Mouse (Mus musculus) lung, embryonic 16.5 days (tissue): ENCODE results near the gene Nfkbie. TPM values are rescaled to one million over a fixed set of nuclear protein-coding genes. Genes with fewer than 3 reads are reported as not detected.
A peak's percentile ranks its signal among the peaks of the same experiment; 100 is the strongest.

Source experiments
- ATAC-seq: fragments of 200-750 bp; cut with Nextera tagmentation; 2 replicates; pipeline ENCODE4 v1.8.0; 2017; ENCODE audit warnings: low read depth, mild to moderate bottlenecking, moderate library complexity
- H3K27ac ChIP-seq: fragments of 300-500 bp; sonication (generic); 2 replicates; pipeline ENCODE4 v1.5.1; 2014; ENCODE audit warnings: mild to moderate bottlenecking, control low read depth, low read length
- H3K27me3 ChIP-seq: fragments of 300-500 bp; sonication (generic); 2 replicates; pipeline ENCODE4 v1.6.1; 2014; ENCODE audit warnings: low read depth, low read length, mixed read lengths; ENCODE audit not compliant: control insufficient read depth, insufficient read depth
- H3K36me3 ChIP-seq: fragments of 300-500 bp; sonication (generic); 2 replicates; pipeline ENCODE4 v1.6.1; 2014; ENCODE audit warnings: low read length; ENCODE audit not compliant: control insufficient read depth, insufficient read depth
- H3K4me1 ChIP-seq: fragments of 300-500 bp; sonication (generic); replicated peaks from 2 replicates; pipeline ENCODE4 v1.6.1; 2014; ENCODE audit warnings: low read length, mixed read lengths; ENCODE audit not compliant: control insufficient read depth, insufficient read depth
- H3K4me2 ChIP-seq: fragments of 300-500 bp; sonication (generic); 2 replicates; pipeline ENCODE4 v1.6.1; 2014; ENCODE audit warnings: low read depth, low read length, control low read depth
- H3K4me3 ChIP-seq: fragments of 300-500 bp; sonication (generic); 2 replicates; pipeline ENCODE4 v1.5.1; 2014; ENCODE audit warnings: mild to moderate bottlenecking, low read length, control low read depth
- H3K9ac ChIP-seq: fragments of 300-500 bp; sonication (generic); 2 replicates; pipeline ENCODE4 v1.6.1; 2014; ENCODE audit warnings: low read length, control low read depth
- H3K9me3 ChIP-seq: fragments of 300-500 bp; sonication (generic); 2 replicates; pipeline ENCODE4 v1.6.1; 2016; ENCODE audit warnings: low read length; ENCODE audit not compliant: control insufficient read depth
- WGBS: fragments of 180-500 bp; shearing (Covaris S2); extraction: QIAGEN DNeasy Blood & Tissue Kit; methylation state at CpG from one replicate; pipeline ENCODE4 v1.1.7; 2014; 5-methylcytosine and 5-hydroxymethylcytosine counted together
- polyA plus RNA-seq: library from polyadenylated mRNA; unstranded; fragments of >200 nt; fragmentation: Nextera tagmentation; extraction: Ambion mirVana; gene quantifications from 2 replicates; pipeline ENCODE4 v1.2.1, GENCODE M21; 2015

Gene Nfkbie
- polyA plus RNA-seq, 1 experiment from 2014 or later = 3.1 TPM

- 0 out of 2 replicates have a peak, but pooled peaks cover 2% of the 10 kb centered on the region for H3K27me3 ChIP-seq
- H3K4me3 ChIP-seq = no peak overlapping the region
- H3K9ac ChIP-seq = no peak overlapping the region
- no peaks in the 10 kb centered on the region for H3K36me3 ChIP-seq
- no peak overlapping the region for H3K27ac ChIP-seq
- 85% methylated on average over 3 of the region's 3 CpGs for WGBS
- peaks cover 3% of the 10 kb centered on the region; the same call in 1 of the 2 replicates for H3K9me3 ChIP-seq
- ATAC-seq = no peak
- peaks cover 13% of the 10 kb centered on the region; the same call in 1 of the 2 replicates for H3K4me1 ChIP-seq
- no peak overlapping the region for H3K4me2 ChIP-seq
Observed at GRCm38 (mm10) chr17:45602984-45603383, 47.5 kb downstream of the Nfkbie start.

- H3K4me2 ChIP-seq = no peak overlapping the region
- no peaks in the 10 kb centered on the region for H3K36me3 ChIP-seq
- ATAC-seq = no peak
- no peak overlapping the region for H3K27ac ChIP-seq
- H3K27me3 ChIP-seq = no peaks in the 10 kb centered on the region
- no peak overlapping the region for H3K9ac ChIP-seq
- WGBS = 75% methylated on average over 15 of the region's 15 CpGs
- peaks cover 3% of the 10 kb centered on the region; the same call in 1 of the 2 replicates for H3K9me3 ChIP-seq
- 0 out of 2 replicates have a peak, but pooled peaks cover 5% of the 10 kb centered on the region for H3K4me1 ChIP-seq
- no peak overlapping the region for H3K4me3 ChIP-seq
Observed at GRCm38 (mm10) chr17:45606992-45607879, 51.7 kb downstream of the Nfkbie start.

- WGBS = 82% methylated on average over 4 of the region's 4 CpGs
- Histone ChIP-seq H3K9ac (no peak overlapping the region), H3K4me3 (no peak overlapping the region), H3K4me1 (0 out of 2 replicates have a peak, but pooled peaks cover 5% of the 10 kb centered on the region), H3K27me3 (no peaks in the 10 kb centered on the region), H3K9me3 (peaks cover 3% of the 10 kb centered on the region; the same call in 1 of the 2 replicates), H3K27ac (no peak overlapping the region), H3K36me3 (no peaks in the 10 kb centered on the region), H3K4me2 (no peak overlapping the region)
- no peak for ATAC-seq
Observed at GRCm38 (mm10) chr17:45608396-45608795, 52.9 kb downstream of the Nfkbie start.

- Histone ChIP-seq H3K9ac (no peak overlapping the region), H3K4me3 (no peak overlapping the region), H3K4me2 (no peak overlapping the region), H3K36me3 (no peaks in the 10 kb centered on the region), H3K27ac (peak overlapping the region; percentile 10), H3K27me3 (no peaks in the 10 kb centered on the region), H3K4me1 (0 out of 2 replicates have a peak, but pooled peaks cover 5% of the 10 kb centered on the region), H3K9me3 (peaks cover 3% of the 10 kb centered on the region; the same call in 1 of the 2 replicates)
- WGBS = 29% methylated on average over 5 of the region's 5 CpGs
- ATAC-seq = peak; percentile 71
Observed at GRCm38 (mm10) chr17:45610144-45610866, 54.8 kb downstream of the Nfkbie start.

GRCm38 (mm10) chr17:45612008-45612407 lies 56.5 kb downstream of the Nfkbie start:
- ATAC-seq = no peak
- no peak overlapping the region for H3K4me3 ChIP-seq
- no peak overlapping the region for H3K27ac ChIP-seq
- H3K4me2 ChIP-seq = no peak overlapping the region
- 0 out of 2 replicates have a peak, but pooled peaks cover 5% of the 10 kb centered on the region for H3K4me1 ChIP-seq
- H3K36me3 ChIP-seq = no peaks in the 10 kb centered on the region
- H3K27me3 ChIP-seq = no peaks in the 10 kb centered on the region
- 67% methylated on average over 8 of the region's 8 CpGs for WGBS
- no peak overlapping the region for H3K9ac ChIP-seq
- H3K9me3 ChIP-seq = peaks cover 3% of the 10 kb centered on the region; the same call in 1 of the 2 replicates

Other genes with a start within 250 kb of the Nfkbie start
- 58.9 and 60.1 TPM in 2 replicates for gene Cdc5l, start 122.0 kb upstream of the Nfkbie start, polyA plus RNA-seq
- 0.96 and 1.2 TPM in 2 replicates for gene Spats1, start 80.3 kb upstream of the Nfkbie start, polyA plus RNA-seq
- 18.6 and 19.9 TPM in 2 replicates for gene Aars2, start 48.9 kb upstream of the Nfkbie start, polyA plus RNA-seq
- gene Tcte1, start 32.3 kb upstream of the Nfkbie start, polyA plus RNA-seq = 1.7 and 2.7 TPM in 2 replicates
- 1.2 and 1.4 TPM in 2 replicates for gene Tmem151b, start 6.0 kb upstream of the Nfkbie start, polyA plus RNA-seq
- 130 and 131 TPM in 2 replicates for gene Slc35b2, start 8.2 kb downstream of the Nfkbie start, polyA plus RNA-seq
- 1,477 and 1,506 TPM in 2 replicates for gene Hsp90ab1, start 17.6 kb downstream of the Nfkbie start, polyA plus RNA-seq
- 100 and 106 TPM in 2 replicates for gene Slc29a1, start 43.9 kb downstream of the Nfkbie start, polyA plus RNA-seq
- 0.39 and 0.91 TPM in 2 replicates for gene Mymx, start 46.4 kb downstream of the Nfkbie start, polyA plus RNA-seq
- 0.72 and 0.78 TPM in 2 replicates for gene Capn11, start 103.6 kb downstream of the Nfkbie start, polyA plus RNA-seq
- gene Mrpl14, start 130.6 kb downstream of the Nfkbie start, polyA plus RNA-seq = 191 and 214 TPM in 2 replicates
- 52.7 and 55.6 TPM in 2 replicates for gene Tmem63b, start 131.2 kb downstream of the Nfkbie start, polyA plus RNA-seq
- gene 1600014C23Rik, start 178.1 kb downstream of the Nfkbie start, polyA plus RNA-seq = not detected in 2 replicates